Mouse (Mus musculus) myocyte (in vitro differentiated cells): ENCODE data around the gene Slc38a3. TPM values are rescaled to one million over a fixed set of nuclear protein-coding genes. Genes with fewer than 3 reads are reported as not detected.
A peak's percentile ranks its signal among the peaks of the same experiment; 100 is the strongest.

Experiments
- H3K27me3 ChIP-seq: one replicate; pipeline ENCODE4 v1.6.1; 2011; ENCODE audit not compliant: control insufficient read depth, insufficient read depth, insufficient read length
- H3K36me3 ChIP-seq: one replicate; pipeline ENCODE4 v1.6.1; 2011; ENCODE audit not compliant: control insufficient read depth, insufficient read depth
- H3K4me2 ChIP-seq: one replicate; pipeline ENCODE4 v1.6.1; 2011; ENCODE audit warnings: low read depth, control low read depth
- H3K4me3 ChIP-seq: one replicate; pipeline ENCODE4 v1.5.1; 2011; ENCODE audit warnings: mild to moderate bottlenecking, control low read depth, moderate library complexity
- H3K79me2 ChIP-seq: one replicate; pipeline ENCODE4 v1.6.1; 2011; ENCODE audit not compliant: control insufficient read depth, insufficient read depth
- H3ac ChIP-seq: one replicate; pipeline ENCODE4 v1.6.1; 2011; ENCODE audit not compliant: control insufficient read depth, insufficient read length
- CEBPB ChIP-seq: IDR thresholded peaks from 2 replicates; pipeline ENCODE4 v1.6.1; 2011; ENCODE audit warnings: mild to moderate bottlenecking, moderate library complexity; ENCODE audit not compliant: poor library complexity, insufficient read depth, severe bottlenecking
- E2F4 ChIP-seq: IDR thresholded peaks from one replicate; pipeline ENCODE4 v1.6.1; 2011; ENCODE audit warnings: mild to moderate bottlenecking, control low read depth, moderate library complexity; ENCODE audit not compliant: insufficient read depth
- MAX ChIP-seq: IDR thresholded peaks from one replicate; pipeline ENCODE4 v1.6.1; 2011; ENCODE audit warnings: low read depth, mild to moderate bottlenecking, control low read depth
- MYOD1 ChIP-seq, 3 experiments: IDR thresholded peaks; one replicate each; pipeline ENCODE4 v1.6.1; 2011; ENCODE audit warnings: control low read depth in 2 of 3, low read depth in 2 of 3, mild to moderate bottlenecking in 2 of 3, moderate library complexity in 1 of 3; ENCODE audit not compliant: insufficient read length in 2 of 3, control insufficient read depth in 1 of 3
- MYOG ChIP-seq, 3 experiments: IDR thresholded peaks; one replicate each; pipeline ENCODE4 v1.6.1; 2011; ENCODE audit warnings: control low read depth in 2 of 3, low read depth in 2 of 3, mild to moderate bottlenecking in 2 of 3; ENCODE audit not compliant: insufficient read length in 2 of 3, control insufficient read depth in 1 of 3, insufficient read depth in 1 of 3
- POLR2A ChIP-seq: IDR thresholded peaks from one replicate; pipeline ENCODE4 v1.6.1; 2011; ENCODE audit warnings: low read depth, mild to moderate bottlenecking, control low read depth, moderate library complexity; ENCODE audit not compliant: insufficient read length
- POLR2AphosphoS2 ChIP-seq: IDR thresholded peaks from one replicate; pipeline ENCODE4 v1.6.1; 2011; ENCODE audit warnings: low read depth, control low read depth; ENCODE audit not compliant: insufficient read length
- REST ChIP-seq: IDR thresholded peaks from one replicate; pipeline ENCODE4 v1.6.1; 2011; ENCODE audit warnings: mild to moderate bottlenecking, control low read depth, moderate library complexity; ENCODE audit not compliant: insufficient read depth, insufficient read length
- SRF ChIP-seq: IDR thresholded peaks from one replicate; pipeline ENCODE4 v1.6.1; 2011; ENCODE audit warnings: low read depth; ENCODE audit not compliant: control insufficient read depth, insufficient read length
- TCF12 ChIP-seq: IDR thresholded peaks from one replicate; pipeline ENCODE4 v1.6.1; 2011; ENCODE audit warnings: mild to moderate bottlenecking, control low read depth; ENCODE audit not compliant: poor library complexity, insufficient read depth, severe bottlenecking
- TCF3 ChIP-seq: IDR thresholded peaks from one replicate; pipeline ENCODE4 v1.6.1; 2011; ENCODE audit warnings: low read depth, control low read depth; ENCODE audit not compliant: insufficient read length
- USF1 ChIP-seq: IDR thresholded peaks from one replicate; pipeline ENCODE4 v1.6.1; 2011; ENCODE audit warnings: low read depth, mild to moderate bottlenecking, control low read depth, moderate library complexity
- polyA plus RNA-seq: library from polyadenylated mRNA; unstranded; fragments of >200 nt; fragmentation: generic; extraction: Trizol; gene quantifications from one replicate; pipeline ENCODE4 v1.2.1, GENCODE M21; 2012; ENCODE audit warnings: missing spikeins

The Slc38a3 gene
- polyA plus RNA-seq, 1 experiment, result 0.06 TPM

DNA sequence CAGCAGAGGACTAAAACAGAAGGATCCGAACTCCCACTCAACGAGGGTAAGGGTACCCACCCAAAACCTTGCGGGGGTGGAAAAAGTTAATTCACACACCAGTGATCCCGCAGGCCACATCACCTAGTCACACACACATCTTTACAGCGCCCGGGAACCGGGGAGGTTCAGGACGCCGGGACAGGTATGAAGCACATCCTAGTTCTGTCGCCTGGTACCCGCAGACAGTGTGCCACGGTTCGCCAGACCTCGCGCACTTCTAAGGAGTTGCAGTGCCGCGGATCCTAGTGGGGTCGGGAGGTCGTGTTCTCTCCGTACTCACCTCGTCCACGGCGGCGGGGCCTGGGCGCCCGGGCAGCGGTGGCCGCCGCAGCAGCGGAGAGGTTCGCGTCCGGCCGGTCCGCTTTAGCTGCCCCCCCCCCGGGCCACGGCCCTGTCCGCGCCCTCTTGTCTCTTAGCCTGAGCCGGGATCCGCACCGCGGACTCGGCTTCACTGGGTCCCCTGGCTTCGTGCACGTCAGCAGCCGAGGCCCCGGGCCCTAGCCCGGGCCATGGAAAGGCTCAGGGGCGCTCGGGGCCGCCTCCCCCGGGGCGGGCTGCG is 39.9 kb upstream of the Slc38a3 start:
- no peaks in the 10 kb centered on the region for H3K79me2 ChIP-seq
- H3K27me3 ChIP-seq, result peaks cover 59% of the 10 kb centered on the region
- H3K36me3 ChIP-seq, result no peaks in the 10 kb centered on the region
- no peak overlapping the region for H3K4me3 ChIP-seq
- peak overlapping the region; percentile 77 for H3K4me2 ChIP-seq
- TF ChIP-seq SRF (no peak), POLR2A (no peak), E2F4 (no peak), MYOD1 (IDR thresholded peaks at IDR 0.05; ENCODE audit: control insufficient read depth in 1 of 3, insufficient read length in 2 of 3, low read depth in 2 of 3) (no peak), REST (no peak), CEBPB (no peak), MYOG (IDR thresholded peaks at IDR 0.05; ENCODE audit: control insufficient read depth in 1 of 3, insufficient read depth in 1 of 3, insufficient read length in 2 of 3, low read depth in 2 of 3) (no peak), MAX (no peak), POLR2AphosphoS2 (no peak), USF1 (no peak), TCF3 (no peak), TCF12 (no peak)
- H3ac ChIP-seq, result peak overlapping the region; percentile 19

GRCm38 (mm10) chr9:107708439-107709095 is 39.2 kb upstream of the Slc38a3 start:
- Histone ChIP-seq H3K4me3 (no peak overlapping the region), H3K36me3 (no peaks in the 10 kb centered on the region), H3K4me2 (peak overlapping the region; percentile 77), H3K27me3 (peaks cover 59% of the 10 kb centered on the region), H3K79me2 (no peaks in the 10 kb centered on the region), H3ac (no peak overlapping the region)
- TF ChIP-seq MAX, result no peak
- TF ChIP-seq E2F4, result no peak
- no peak for TF ChIP-seq POLR2A
- no peak for TF ChIP-seq SRF
- TF ChIP-seq TCF3, result no peak
- no peak for TF ChIP-seq CEBPB
- no peak for TF ChIP-seq POLR2AphosphoS2
- no peak for TF ChIP-seq MYOD1 (IDR thresholded peaks at IDR 0.05; ENCODE audit: control insufficient read depth in 1 of 3, insufficient read length in 2 of 3, low read depth in 2 of 3)
- TF ChIP-seq TCF12, result no peak
- TF ChIP-seq USF1, result no peak
- no peak for TF ChIP-seq MYOG (IDR thresholded peaks at IDR 0.05; ENCODE audit: control insufficient read depth in 1 of 3, insufficient read depth in 1 of 3, insufficient read length in 2 of 3, low read depth in 2 of 3)
- no peak for TF ChIP-seq REST

DNA sequence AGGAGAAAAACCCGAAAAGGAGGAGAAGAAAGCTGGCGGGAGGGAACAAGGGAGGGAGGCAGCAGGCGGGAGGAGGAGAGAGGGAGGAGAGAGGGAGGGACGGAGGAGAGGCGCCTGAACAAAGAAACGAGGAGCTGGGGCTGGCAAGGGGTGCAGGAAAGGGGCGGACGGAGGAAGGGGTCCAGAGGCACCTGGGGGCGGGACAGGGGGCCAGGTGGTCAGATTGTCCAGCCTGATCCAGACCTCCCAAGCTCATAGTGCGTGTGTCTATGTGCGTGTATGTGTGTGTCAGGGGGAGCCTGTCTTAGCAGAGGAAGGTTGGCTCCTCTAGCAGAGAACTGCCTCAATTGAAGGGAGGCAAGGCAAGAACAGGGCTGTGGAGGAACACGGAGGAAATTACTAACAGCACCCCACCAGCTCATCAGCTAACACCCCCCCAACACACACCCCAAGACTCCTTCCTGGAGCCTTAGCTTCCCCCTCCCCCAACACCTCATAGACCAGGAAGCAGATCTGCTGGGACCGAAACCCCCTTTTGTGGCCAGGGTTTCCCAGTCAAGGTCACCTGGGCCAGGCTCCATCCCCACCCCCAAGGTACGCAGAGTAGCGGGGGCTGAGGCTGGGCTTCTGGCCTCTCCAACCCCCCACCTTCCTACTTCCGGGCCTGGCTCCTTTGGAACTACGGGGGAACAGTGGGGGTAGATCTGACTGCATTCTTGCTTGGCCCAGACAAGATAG is 38.5 kb upstream of the Slc38a3 start:
- Histone ChIP-seq H3K27me3 (peaks cover 59% of the 10 kb centered on the region), H3K4me2 (no peak overlapping the region), H3ac (no peak overlapping the region), H3K79me2 (no peaks in the 10 kb centered on the region), H3K4me3 (no peak overlapping the region), H3K36me3 (no peaks in the 10 kb centered on the region)
- TF ChIP-seq USF1 (no peak), REST (no peak)

DNA sequence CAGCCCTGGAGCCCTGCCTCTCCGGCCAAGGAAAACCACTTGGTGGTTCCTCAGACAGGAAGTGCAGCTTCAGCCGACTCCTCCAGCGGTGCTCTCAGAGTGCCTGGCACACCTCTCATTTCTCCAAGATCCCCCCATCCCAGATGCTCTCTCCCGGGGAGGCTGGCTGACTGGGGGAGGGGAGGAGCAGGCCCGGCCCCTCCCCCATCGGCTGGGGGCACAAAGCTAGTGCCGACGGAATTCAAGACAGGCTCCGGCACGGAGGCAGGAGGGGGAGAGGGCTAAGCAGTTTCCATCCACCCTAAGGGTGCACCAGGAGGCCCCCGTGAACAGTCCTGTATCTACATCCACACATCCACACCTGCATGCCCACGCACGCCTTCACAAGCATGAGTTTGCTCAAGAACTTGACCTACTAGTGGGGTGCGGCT is 37.5 kb upstream of the Slc38a3 start:
- Histone ChIP-seq H3K4me3 (no peak overlapping the region), H3K79me2 (no peaks in the 10 kb centered on the region), H3K27me3 (peaks cover 57% of the 10 kb centered on the region), H3K4me2 (no peak overlapping the region), H3K36me3 (no peaks in the 10 kb centered on the region), H3ac (no peak overlapping the region)
- TF ChIP-seq E2F4 (no peak), MYOG (IDR thresholded peaks at IDR 0.05; ENCODE audit: control insufficient read depth in 1 of 3, insufficient read depth in 1 of 3, insufficient read length in 2 of 3, low read depth in 2 of 3) (no peak), MYOD1 (IDR thresholded peaks at IDR 0.05; ENCODE audit: control insufficient read depth in 1 of 3, insufficient read length in 2 of 3, low read depth in 2 of 3) (no peak), REST (no peak), POLR2A (no peak), SRF (no peak), MAX (no peak), TCF12 (no peak), CEBPB (no peak), POLR2AphosphoS2 (no peak), USF1 (no peak), TCF3 (no peak)
